Mouse (Mus musculus) kidney, postnatal 36 days (tissue): ENCODE measurements around the gene 4930402F06Rik.

ENCODE experiments used
- DNase-seq, 2 experiments: peaks; one replicate each; pipeline ENCODE4 v3.0.0; 2021 to 2022; ENCODE audit warnings: mixed read lengths in 2 of 2

Gene 4930402F06Rik

GRCm38 (mm10) chr2:35397096-35397495 lies at the start of gene 4930402F06Rik:
4930402F06Rik (minus strand) TSS chr2:35397175.
- DNase-seq: no peak

GRCm38 (mm10) chr2:35446300-35446699 lies 49.3 kb upstream of the 4930402F06Rik start:
- DNase-seq: peak in 1 of 2 experiments; percentile 41

GRCm38 (mm10) chr2:35445610-35446009 lies 48.6 kb upstream of the 4930402F06Rik start:
- peak in 1 of 2 experiments; percentile 9 for DNase-seq

- DNase-seq: no peak
Observed at GRCm38 (mm10) chr2:35444764-35445262, 47.8 kb upstream of the 4930402F06Rik start.

GRCm38 (mm10) chr2:35443981-35444763 lies 47.2 kb upstream of the 4930402F06Rik start:
- peak in 1 of 2 experiments; percentile 31 for DNase-seq

GRCm38 (mm10) chr2:35443325-35443724 lies 46.4 kb upstream of the 4930402F06Rik start:
- no peak for DNase-seq

- peak in 1 of 2 experiments; percentile 30 for DNase-seq
Observed at GRCm38 (mm10) chr2:35442079-35442478, 45.1 kb upstream of the 4930402F06Rik start.

GRCm38 (mm10) chr2:35441419-35441818 lies 44.4 kb upstream of the 4930402F06Rik start:
- DNase-seq: no peak

GRCm38 (mm10) chr2:35440480-35440879 lies 43.5 kb upstream of the 4930402F06Rik start:
- DNase-seq: no peak

GRCm38 (mm10) chr2:35437796-35438195 lies 40.8 kb upstream of the 4930402F06Rik start:
- no peak for DNase-seq

- no peak for DNase-seq
Observed at GRCm38 (mm10) chr2:35434576-35435123, 37.7 kb upstream of the 4930402F06Rik start.

GRCm38 (mm10) chr2:35433428-35433827 lies 36.5 kb upstream of the 4930402F06Rik start:
- peak; percentile 57 to 60 for DNase-seq

GRCm38 (mm10) chr2:35432472-35432871 lies 35.5 kb upstream of the 4930402F06Rik start:
- peak; percentile 53 to 73 for DNase-seq

- peak; percentile 53 to 55 for DNase-seq
Observed at GRCm38 (mm10) chr2:35432011-35432410, 35.0 kb upstream of the 4930402F06Rik start.

- no peak for DNase-seq
Observed at GRCm38 (mm10) chr2:35430806-35431205, 33.8 kb upstream of the 4930402F06Rik start.

- no peak for DNase-seq
Observed at GRCm38 (mm10) chr2:35428615-35429300, 31.8 kb upstream of the 4930402F06Rik start.

- no peak for DNase-seq
Observed at GRCm38 (mm10) chr2:35427559-35427958, 30.6 kb upstream of the 4930402F06Rik start.

- no peak for DNase-seq
Observed at GRCm38 (mm10) chr2:35423711-35424339, 26.9 kb upstream of the 4930402F06Rik start.

GRCm38 (mm10) chr2:35422384-35422783 lies 25.4 kb upstream of the 4930402F06Rik start:
- DNase-seq: no peak

- DNase-seq: no peak
Observed at GRCm38 (mm10) chr2:35420681-35421080, 23.7 kb upstream of the 4930402F06Rik start.

- DNase-seq: no peak
Observed at GRCm38 (mm10) chr2:35419671-35420070, 22.7 kb upstream of the 4930402F06Rik start.

GRCm38 (mm10) chr2:35419243-35419642 lies 22.3 kb upstream of the 4930402F06Rik start:
- no peak for DNase-seq

- no peak for DNase-seq
Observed at GRCm38 (mm10) chr2:35417231-35417630, 20.3 kb upstream of the 4930402F06Rik start.
